Mouse (Mus musculus) embryonic fibroblast, embryonic 13.5 days (primary cell): ENCODE results near the gene B430305J03Rik.

Experiments
- CTCF ChIP-seq: IDR thresholded peaks from 2 replicates; pipeline ENCODE4 v1.5.1; 2011; ENCODE audit warnings: mild to moderate bottlenecking, control low read depth, low read length, moderate library complexity, borderline replicate concordance; ENCODE audit not compliant: insufficient read depth
- POLR2A ChIP-seq: IDR thresholded peaks from 2 replicates; pipeline ENCODE4 v1.6.1; 2011; ENCODE audit warnings: low read depth, mild to moderate bottlenecking, control low read depth, low read length, moderate library complexity

DNA sequence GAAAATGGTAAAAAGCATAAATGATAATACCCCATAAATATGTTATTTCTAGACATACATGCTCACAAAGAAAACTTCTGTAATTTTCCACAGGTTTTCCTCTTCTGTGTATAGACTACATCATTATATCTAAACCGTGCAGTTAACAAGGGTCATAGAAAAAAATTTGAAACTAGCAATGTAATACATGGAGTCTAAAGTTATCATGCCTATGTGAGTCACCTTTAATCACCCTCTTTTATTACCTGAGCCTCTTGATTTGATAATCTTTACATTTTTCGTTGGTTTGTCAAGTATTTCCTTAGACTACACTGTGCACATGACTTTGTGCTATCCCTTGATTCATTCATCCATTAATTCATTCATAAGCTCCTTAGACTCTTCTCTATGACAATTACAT is 50.7 kb downstream of the B430305J03Rik start:
- no peak for TF ChIP-seq CTCF
- TF ChIP-seq POLR2A: no peak
